Mouse (Mus musculus) embryo, embryonic 10.5 days (tissue): Measurements from ENCODE around the gene Jpt1.
"Not testable (repeated sequence)": the region's sequence is repeated elsewhere in the genome, so short reads cannot be mapped to it uniquely, and the experiment has no call there.

Experiments used
- DNase-seq: peaks from one replicate; pipeline ENCODE4 v3.0.0-alpha.2; 2015; ENCODE audit warnings: low spot score

The Jpt1 gene

DNA sequence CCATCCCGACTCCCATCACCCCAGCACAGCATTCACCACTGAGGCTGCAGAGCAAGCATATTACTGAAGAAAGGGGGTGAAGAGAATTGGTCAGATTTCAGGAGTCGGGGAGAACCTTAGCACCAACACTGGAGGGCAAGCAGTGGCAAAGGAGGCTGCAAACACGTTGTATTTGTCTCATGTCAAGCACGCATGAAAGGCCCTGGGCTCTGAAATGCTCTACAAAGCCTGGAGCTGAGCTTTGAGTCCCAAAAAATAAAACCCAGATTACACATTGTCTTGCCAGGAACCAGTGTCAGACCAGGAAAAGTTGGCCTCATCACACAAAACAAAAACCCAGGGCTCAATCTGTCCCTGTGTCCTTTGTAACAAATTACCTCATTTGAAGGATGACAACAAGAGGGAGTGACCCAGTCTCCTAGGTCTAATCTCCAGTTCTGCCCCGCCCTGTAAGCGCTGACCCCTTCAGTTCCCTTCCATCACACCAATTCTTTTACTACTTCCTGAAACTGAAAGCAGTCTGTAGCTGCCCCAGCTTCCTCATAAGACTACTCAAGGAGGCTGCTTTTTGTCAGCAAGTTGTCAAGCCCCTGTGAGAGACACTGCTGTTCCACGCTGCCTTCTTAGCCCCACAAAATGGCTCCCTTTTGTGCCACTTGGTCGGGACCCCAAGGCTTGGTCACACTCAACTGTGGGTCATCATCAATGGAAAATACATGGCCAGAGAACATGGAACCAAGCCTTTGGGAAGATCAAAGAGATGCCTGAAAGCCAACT is 1.6 kb downstream of the Jpt1 start:
- peak; percentile 50 for DNase-seq

DNA sequence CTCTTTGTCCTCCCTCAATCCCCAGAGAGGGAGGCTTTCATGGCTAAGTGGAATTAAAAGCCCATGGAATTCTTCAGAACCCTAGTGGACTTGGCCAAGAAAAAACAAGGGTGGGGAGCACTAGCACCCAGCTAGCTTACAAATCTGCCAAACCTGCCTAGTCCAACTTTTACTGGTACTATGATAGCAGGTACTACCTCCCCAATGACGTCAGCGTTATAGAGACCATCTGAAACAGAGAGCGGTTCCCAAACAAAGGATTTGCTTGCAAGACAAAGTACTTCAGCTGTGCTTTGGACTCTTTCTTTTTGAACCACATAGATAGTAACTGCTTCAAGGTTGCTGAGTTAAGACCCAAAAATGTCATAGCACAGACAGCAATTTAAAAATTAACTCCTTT is 2.2 kb downstream of the Jpt1 start:
- no peak for DNase-seq

DNA sequence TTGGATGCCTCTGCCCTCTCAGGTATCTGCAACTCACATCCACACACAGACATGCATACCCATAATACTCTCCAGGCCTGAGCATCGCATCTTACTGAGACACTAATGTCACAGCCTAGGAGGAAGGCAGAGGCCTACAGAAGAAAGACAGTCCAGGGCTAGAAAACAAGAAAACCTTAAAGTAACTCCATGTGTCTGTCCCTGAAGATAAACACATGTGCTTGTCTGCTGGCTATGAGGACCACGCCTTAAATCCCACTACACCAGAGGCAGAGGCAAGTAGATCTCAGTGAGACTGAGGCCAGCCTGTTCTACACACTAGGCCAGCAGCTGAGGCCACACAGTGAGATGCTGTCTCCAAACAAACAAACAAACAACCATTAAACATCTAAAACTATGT is 3.1 kb downstream of the Jpt1 start:
- no peak for DNase-seq

DNA sequence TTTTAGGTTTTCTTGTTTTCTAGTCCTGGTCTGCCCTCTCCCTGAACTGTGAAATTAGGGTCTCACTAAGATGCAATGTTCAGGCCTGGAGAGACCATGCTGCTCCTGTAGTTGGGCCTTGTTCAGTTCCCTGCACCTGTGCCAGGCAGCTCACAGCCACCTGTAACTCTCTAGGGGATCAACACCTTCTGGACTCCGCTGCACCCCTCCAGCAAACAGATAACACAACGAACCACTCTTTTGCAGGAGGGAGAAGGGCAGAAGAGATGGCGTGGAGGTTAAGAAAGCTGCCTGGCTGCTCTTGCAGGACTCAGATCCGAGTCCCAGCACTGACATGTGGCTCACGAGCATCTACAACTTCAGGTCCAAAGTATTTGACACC is 3.7 kb downstream of the Jpt1 start:
- no peak for DNase-seq

DNA sequence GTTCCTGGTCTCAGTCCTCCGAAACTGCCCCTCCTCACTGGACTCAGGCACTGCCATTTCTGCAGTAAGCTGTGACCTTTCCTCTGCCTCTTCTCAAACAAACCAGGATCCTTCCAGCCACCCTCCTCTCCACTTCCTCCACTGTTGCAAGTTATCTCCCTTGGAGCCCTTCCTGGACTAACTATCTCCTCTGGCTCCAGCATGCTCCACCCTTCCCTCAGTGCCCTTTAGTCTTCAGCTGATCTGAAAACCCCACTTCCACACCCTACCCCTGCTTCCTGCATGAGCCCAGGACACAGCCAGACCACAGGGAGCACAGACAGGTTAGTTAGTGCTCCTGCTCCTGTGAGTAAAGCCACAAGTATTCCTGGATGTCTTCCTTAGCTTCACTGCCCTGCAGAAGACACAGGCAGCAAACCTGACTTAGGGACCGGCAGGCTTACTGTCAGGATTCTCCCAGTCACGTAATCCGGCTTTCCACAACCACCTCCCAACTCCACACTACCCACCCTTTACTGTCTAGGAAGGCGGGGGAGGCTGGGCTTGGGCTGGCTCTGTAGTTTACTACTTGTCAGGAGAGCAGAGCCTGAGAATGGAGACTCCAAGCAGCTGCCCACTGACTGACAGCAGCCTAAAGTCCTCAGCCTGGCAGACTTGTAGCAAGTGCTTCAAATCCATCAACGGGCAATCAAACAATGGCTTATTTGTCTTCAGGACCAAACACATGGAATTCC is 4.2 kb downstream of the Jpt1 start:
- DNase-seq, result peak; percentile 39

DNA sequence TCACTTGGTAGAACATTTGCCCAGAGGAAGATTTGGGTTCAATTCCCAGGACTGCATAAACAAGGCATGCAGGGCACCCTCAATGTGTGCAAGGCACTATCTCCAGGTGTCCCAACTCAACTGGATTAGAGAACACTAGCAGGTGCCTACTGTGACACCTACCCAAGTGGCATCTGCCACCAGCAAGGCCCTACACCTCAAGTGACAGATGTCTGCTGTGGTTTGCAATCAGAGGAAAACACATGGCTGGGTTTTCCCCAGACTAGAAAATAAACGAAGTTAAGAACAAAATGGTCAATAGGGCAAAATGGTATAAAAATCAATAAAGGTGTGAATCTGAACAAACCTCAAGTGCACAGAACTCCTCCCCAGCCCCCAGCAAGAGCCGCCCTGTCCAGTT is 6.1 kb downstream of the Jpt1 start:
- DNase-seq, result no peak

DNA sequence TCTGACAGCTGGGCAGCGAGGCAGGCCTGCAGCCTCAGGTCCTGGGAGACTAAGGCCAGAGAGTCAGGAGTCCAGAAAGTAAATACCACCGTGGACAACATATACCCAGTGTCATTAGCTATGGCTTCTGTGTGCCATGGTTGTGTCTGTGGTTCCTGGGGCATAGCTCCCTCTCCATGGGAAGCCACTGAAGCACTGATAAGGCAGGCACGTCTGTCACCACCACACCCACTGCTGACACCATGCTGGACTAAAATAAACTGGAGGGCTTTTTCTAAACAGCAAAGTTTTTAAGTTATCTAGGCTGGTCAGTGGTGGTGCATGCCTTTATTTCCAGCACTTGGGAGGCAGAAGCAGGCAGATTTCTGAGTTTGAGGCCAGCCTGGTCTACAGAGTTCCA is 7.6 kb downstream of the Jpt1 start:
- no peak for DNase-seq

DNA sequence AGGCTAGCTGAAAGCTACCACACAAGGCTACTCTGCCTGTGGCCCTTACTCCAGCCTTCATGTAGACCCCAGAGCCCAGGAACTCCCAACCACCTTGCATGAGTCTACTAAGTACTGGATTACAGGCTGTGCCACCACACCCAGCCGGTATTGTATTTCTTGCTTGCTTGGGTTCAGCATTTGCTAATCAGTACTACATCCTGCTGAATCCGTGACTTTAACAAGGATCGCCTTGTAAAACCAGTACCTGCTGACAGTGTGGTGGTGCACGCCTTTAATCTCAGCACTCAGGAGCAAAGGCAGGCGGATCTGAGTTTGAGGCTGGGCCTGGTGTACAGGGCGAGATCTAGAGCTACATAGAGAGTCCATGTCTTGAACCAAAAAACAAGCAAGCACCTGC is 11.6 kb downstream of the Jpt1 start:
- no peak for DNase-seq

DNA sequence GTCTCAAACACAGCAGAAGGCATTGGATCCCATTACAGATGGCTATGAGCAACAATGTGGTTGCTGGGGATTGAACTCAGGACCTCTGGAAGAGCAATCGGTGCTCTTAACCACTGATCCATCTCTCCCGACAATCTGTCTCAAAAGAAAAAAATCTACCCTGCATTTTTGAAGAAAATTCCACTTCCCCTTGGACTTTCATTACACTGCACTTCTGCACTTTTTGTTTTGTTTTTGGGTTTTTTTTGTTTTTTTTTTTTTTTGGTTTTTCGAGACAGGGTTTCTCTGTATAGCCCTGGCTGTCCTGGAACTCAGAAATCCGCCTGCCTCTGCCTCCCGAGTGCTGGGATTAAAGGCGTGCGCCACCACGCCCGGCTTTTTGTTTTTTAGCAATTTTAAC is 17.6 kb downstream of the Jpt1 start:
- DNase-seq, result not testable (repeated sequence)

DNA sequence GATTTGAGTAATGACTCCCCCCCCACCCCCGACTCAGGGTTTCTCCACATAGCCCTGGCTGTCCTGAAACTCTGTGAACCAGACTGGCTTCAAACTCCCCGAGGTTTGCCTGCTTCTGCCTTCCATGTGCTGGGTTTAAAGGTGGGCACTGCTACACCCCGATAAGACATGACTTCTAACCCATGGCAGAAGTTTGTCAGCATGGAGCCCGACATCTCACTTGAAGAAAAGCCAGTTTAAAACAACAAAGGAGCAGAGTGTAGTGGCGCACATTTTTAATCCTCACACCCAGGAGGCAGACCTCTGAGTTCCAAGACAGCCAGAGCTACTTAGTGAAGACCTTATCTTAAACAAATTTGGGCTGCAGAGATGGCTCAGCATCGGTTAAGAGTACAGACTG is 21.8 kb downstream of the Jpt1 start:
- DNase-seq, result no peak

DNA sequence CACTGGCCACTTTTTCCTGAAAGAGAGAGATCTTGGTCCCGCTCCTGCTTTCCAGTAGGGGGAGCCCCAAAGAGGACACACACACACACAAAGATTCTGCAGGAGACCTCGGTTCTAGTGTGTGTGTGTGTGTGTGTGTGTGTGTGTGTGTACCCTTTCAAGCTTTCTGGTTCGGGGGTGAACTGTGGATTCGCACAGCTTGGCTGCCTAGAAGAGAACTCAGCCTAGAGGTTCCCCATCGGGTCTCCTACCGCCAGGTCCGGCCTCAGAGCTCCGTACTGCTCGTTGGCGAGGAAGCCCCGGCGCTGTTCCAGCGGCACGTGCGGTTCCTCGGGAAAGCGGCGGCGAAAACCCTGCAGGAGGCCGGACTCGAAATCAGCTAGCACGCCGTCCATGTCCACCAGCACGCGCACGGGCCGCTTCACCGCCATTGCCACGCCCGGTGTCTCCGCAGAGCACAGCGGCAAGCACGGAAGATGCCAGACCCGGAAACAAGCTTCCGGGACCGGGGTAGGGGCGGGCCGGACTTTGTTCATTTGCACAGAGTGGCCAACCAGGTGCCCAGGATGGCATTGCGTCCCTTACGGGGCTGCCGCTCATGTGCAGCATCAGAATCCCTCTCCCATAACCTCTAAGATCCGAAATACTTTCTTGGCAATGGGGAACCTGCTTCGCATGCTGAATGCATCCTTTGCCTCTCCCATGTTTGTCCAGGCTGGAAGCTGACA is 22.7 kb downstream of the Jpt1 start, which contains the start of gene Nt5c:
Gene Nt5c, minus strand, starts transcription at position 507 of the 728 bp plus-strand sequence.
- peak; percentile 87 for DNase-seq

DNA sequence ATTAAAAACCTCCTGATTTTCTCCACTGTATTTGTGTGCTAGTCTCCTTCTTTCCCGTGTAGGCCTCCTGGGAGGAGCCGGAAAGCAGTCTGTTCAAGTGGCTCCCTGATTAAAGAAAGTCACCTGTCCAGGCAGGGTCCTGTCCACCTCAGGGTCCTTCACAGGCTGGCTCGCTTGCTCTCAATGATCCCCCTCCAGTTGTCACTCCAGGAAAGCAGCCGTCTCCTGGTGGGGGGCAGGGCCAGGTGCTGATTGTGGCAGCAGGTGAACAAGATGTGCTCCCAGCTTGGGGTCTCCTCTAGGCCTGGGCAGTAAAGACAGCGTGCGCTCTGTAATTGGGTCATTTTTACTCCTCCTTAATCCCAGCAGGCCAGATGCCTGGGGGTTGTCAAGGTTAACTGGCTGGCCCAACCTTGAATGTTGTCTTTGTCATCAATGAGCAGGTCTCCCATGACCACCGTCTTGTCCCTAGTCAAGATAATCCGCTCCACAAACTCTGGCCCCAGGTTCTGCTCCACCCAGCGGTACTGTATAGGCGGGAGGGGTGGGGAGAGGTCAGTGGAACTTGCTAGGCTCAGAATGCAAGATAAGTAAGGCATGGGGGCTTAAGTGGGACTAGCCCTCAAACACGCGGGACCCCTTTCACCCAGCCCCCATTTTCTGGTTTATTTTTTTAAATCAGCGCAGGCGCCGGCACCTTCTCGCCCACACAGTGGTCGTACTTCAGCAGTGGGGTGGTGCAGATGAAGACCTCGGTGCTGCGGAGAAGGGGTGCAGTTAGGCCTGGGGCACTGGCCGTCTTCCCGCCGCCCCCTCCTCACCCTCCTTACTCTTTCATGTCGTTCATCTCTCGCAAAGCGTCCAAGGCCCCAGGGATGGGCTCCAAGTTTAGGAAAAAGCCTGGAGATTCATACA is 23.5 kb downstream of the Jpt1 start:
- DNase-seq, result no peak

DNA sequence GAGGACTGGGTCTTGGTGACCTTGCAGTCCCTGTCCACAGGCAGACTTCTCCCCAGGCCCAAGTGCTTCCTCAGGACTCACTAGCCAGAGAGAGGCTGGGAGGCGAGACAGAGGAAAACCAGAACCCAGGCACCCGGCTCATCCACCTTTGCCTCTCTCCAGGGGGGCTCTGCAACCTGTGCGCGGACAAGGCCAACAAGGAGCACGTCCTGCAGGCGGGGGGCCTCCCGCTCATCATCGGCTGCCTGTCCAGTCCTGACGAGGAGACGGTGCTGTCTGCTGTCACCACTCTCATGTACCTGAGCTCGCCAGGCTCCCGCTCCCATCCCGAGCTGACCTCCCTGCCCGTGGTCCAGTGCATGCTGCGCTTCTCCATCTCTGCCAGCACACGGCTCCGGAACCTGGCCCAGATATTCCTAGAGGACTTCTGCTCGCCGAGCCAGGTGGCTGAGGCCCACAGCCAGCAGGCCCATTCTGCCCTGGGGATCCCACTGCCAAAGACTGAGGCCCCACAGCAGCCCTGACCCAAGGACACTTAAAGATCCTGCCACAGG is 25.6 kb downstream of the Jpt1 start:
- no peak for DNase-seq

DNA sequence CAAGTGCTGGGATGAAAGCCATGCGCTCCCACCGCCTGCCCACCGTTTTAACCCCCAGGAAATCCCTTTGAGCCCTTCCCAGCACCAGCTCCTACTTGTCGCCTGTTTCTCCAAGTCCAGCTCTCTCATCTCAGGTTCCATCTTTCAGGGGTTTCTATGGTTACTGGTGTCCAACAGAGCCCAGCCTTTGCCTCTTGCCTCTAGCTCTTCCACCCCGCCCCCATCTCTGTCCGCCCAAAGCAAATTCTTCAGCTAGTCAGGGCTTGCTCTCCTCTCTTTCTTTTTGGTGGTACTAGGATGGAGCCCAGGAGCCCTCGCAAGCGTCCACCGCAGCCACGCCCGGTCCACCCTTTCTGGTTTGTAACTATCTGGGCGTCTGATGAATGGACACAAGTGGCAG is 29.0 kb downstream of the Jpt1 start:
- peak; percentile 78 for DNase-seq

DNA sequence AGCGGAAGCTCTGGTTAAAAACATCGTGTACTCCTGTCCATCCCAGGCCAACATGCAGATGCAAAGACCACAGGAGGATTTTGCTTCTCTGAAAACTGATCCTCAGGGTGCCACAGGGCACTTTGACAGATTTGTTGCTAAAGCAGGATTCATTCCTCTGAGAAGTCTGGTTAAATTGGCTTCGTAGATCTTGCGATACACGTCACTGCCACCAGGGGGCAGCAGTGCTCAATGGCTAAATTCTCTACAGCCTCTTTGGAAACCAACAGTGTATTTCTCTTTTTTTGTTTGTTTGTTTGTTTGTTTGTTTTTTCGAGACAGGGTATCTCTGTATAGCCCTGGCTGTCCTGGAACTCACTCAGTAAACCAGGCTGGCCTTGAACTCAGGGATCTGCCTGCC is 30.5 kb downstream of the Jpt1 start:
- peak; percentile 86 for DNase-seq

DNA sequence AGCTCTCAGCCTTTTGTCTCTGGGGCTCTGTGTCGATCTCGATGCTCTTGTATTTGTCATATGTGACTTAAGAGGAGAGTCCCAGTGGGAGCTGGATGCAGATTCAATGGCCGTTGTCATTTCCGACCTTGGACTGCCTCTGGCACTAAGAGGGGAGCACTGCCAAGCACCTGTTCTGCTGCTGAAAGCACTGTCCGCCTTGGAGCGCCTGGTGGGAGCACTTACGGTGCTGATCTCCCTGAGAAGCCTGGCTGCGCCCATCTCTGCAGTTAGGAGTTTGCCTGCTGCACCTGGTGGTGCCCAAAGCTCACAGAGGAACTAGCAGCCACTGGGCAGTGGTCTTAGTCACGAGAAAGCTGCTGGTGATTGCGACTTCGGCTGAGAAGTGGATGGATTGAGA is 30.9 kb downstream of the Jpt1 start:
- DNase-seq, result no peak

DNA sequence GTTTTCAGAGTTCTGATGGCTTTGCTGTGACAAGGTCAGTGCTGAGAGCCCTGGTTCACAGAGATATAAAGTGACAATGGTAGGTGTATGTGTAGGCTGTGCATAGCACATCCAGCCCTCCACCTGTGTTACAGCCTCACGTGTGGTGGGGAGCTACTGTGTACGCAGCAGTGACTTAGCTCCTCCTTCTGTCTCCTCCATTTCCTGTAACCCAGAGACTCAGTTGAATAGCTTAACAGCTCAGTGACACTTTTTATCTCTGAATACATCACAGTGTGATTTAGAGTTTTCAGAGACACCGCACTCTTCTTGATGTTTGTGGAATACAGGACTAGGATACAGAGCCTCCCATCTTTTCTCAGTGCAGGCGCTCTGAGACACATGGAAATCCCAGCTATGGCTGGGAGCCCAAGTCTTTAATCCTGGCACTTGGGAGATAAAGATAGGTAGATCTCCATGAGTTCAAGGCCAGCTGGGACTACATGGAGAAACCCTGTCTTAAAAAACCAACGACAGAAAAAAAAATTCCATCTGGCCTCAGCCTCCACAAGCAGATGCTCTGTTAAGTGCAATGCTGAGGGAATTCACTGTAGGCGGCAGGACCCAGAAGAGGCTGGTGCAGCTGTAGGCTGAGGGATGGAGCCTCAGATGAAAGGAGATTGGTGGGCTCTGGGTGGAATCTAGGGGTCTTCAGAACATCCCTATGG is 32.5 kb downstream of the Jpt1 start:
- no peak for DNase-seq

DNA sequence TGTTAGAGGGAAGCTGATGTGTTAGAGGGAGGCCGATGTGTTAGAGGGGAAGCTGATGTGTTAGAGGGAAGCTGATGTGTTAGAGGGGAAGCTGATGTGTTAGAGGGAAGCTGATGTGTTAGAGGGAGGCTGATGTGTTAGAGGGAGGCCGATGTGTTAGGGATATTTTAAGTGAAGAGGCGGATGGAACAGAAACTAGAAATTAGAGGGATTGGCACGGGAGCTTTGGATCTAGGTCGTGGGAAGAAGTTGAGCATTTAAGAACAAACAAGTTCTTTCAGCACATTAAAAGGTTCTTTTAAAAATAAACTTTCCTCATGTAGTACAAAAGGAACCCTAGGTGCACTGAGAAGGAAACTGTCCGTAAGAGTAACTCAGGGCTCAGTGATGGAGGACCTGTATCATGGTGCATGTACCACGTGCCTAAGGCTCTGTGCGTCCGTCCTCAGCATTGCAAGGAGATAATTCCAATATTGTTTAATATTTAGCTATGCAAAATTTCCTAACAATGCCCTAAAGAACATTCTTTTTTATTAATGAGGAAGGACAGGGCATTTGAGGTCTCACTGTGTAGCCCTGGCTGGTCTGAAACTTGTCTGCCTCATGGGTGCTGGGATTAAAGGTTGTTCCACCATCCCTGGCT is 35.8 kb downstream of the Jpt1 start:
- DNase-seq, result no peak

DNA sequence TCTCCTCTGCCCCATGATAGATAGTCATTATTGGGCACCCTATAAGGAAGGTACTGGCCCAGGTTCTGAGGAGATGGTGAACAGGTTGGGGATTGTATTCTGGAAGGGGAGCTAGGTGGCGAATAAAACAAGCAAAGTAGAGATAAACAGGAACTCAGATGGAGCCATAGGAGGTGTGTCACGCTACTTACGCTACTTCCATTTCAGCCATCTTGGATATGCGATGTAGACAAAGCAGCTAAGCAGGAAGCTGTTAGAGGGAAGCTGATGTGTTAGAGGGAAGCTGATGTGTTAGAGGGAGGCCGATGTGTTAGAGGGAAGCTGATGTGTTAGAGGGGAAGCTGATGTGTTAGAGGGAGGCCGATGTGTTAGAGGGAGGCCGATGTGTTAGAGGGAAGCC is 36.8 kb downstream of the Jpt1 start:
- not testable (repeated sequence) for DNase-seq

DNA sequence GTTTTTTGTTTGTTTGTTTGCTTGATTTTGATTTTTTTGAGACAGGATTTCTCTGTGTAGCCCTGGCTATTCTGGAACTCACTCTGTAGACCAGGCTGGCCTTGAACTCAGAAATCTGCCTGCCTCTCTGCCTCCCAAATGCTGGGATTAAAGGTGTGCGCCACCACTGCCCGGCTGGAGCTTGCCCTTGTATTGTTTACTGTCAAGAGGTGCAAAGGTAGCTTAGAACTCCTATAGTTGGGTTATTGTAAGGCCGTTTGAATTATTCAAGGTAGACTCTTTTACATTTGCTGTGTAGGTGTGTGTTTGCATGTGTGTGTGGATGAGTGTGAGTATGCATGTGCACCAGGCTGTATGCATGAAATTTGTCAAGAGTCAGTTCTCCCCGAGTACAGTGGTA is 37.6 kb downstream of the Jpt1 start:
- DNase-seq, result not testable (repeated sequence)
